Mouse (Mus musculus): ENCODE data around the gene Cfap43.

Gene Cfap43

GRCm38 (mm10) chr19:47919126-47919965 lies at the start of gene Cfap43, which contains the start of gene Itprip:
Cfap43 (minus strand) TSS chr19:47919287.
Itprip (minus strand) TSS chr19:47919299.
- peak; percentile 47 to 58 for DNase-seq (ENCODE audit: low spot score in 2 of 2)

- DNase-seq (ENCODE audit: low spot score in 2 of 2): no peak
These were observed 39.1 kb upstream of the Cfap43 start for GRCm38 (mm10) chr19:47958181-47958580.

GRCm38 (mm10) chr19:47953169-47953568 lies 34.1 kb upstream of the Cfap43 start:
- no peak for DNase-seq (ENCODE audit: low spot score in 2 of 2)

GRCm38 (mm10) chr19:47950946-47951345 lies 31.9 kb upstream of the Cfap43 start:
- DNase-seq (ENCODE audit: low spot score in 2 of 2): no peak

- DNase-seq (ENCODE audit: low spot score in 2 of 2): no peak
These were observed 27.9 kb upstream of the Cfap43 start for GRCm38 (mm10) chr19:47946821-47947465.

GRCm38 (mm10) chr19:47939361-47939760 lies 20.3 kb upstream of the Cfap43 start:
- DNase-seq (ENCODE audit: low spot score in 2 of 2): no peak

- DNase-seq (ENCODE audit: low spot score in 2 of 2): peak; percentile 47 to 63
These were observed 18.6 kb upstream of the Cfap43 start, which contains the start of gene Cfap58 for GRCm38 (mm10) chr19:47937443-47938406. Cfap58 (plus strand) TSS chr19:47937675.

GRCm38 (mm10) chr19:47936938-47937337 lies 17.9 kb upstream of the Cfap43 start:
- DNase-seq (ENCODE audit: low spot score in 2 of 2): no peak

- DNase-seq (ENCODE audit: low spot score in 2 of 2): no peak
These were observed 17.4 kb upstream of the Cfap43 start for GRCm38 (mm10) chr19:47936490-47936889.

- no peak for DNase-seq (ENCODE audit: low spot score in 2 of 2)
These were observed 16.4 kb upstream of the Cfap43 start for GRCm38 (mm10) chr19:47935530-47935929.

- no peak for DNase-seq (ENCODE audit: low spot score in 2 of 2)
These were observed 15.7 kb upstream of the Cfap43 start for GRCm38 (mm10) chr19:47934636-47935238.

- DNase-seq (ENCODE audit: low spot score in 2 of 2): no peak
These were observed 15.1 kb upstream of the Cfap43 start for GRCm38 (mm10) chr19:47934146-47934545.

- DNase-seq (ENCODE audit: low spot score in 2 of 2): no peak
These were observed 13.0 kb upstream of the Cfap43 start for GRCm38 (mm10) chr19:47931982-47932638.

- no peak for DNase-seq (ENCODE audit: low spot score in 2 of 2)
These were observed 10.0 kb upstream of the Cfap43 start for GRCm38 (mm10) chr19:47929043-47929442.

GRCm38 (mm10) chr19:47927032-47927431 lies 7.9 kb upstream of the Cfap43 start:
- DNase-seq (ENCODE audit: low spot score in 2 of 2): no peak

- DNase-seq (ENCODE audit: low spot score in 2 of 2): no peak
These were observed 6.7 kb upstream of the Cfap43 start for GRCm38 (mm10) chr19:47925819-47926218.

GRCm38 (mm10) chr19:47919966-47920375 lies 884 bp upstream of the Cfap43 start:
- DNase-seq (ENCODE audit: low spot score in 2 of 2): no peak

- DNase-seq (ENCODE audit: low spot score in 2 of 2): no peak
These were observed 509 bp downstream of the Cfap43 start for GRCm38 (mm10) chr19:47918455-47919101.

GRCm38 (mm10) chr19:47918016-47918415 lies 1.1 kb downstream of the Cfap43 start:
- DNase-seq (ENCODE audit: low spot score in 2 of 2): no peak

- DNase-seq (ENCODE audit: low spot score in 2 of 2): no peak
These were observed 1.7 kb downstream of the Cfap43 start for GRCm38 (mm10) chr19:47917396-47917795.
